Mouse (Mus musculus): ENCODE results near the gene Fam20a.

DNA sequence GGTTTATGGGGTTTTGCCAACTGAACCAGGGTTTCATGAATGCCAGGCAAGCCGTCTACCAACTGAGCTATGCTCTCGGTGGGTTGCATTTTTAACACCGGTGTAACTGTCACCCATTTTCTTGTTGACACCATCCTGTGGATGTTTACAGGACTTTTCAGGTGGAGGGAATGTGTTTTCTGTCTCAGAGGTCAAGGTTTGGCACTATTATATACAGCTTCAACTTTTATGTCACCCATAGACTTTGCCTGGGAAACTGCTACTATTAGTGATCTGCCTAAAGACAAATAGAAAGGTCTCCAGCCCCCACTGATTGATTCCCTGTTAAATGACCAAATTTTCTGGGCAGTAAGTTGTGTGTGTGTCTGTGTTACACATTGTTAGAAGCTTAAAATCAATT is 2.7 kb downstream of the Fam20a start:
- TF ChIP-seq CTCF (IDR thresholded peaks at IDR 0.05; ENCODE audit: low read depth, low read length) (no peak), POLR2A (IDR thresholded peaks at IDR 0.05; ENCODE audit: borderline replicate concordance, low read depth, low read length) (no peak)
